Mouse (Mus musculus) testis, adult 10 weeks (tissue): ENCODE data around the gene Jmjd8. TPM values are rescaled to one million over a fixed set of nuclear protein-coding genes. Genes with fewer than 3 reads are reported as not detected.

Source experiments
- polyA plus RNA-seq: library from polyadenylated mRNA; stranded (reverse); fragments of 350-450 nt; fragmentation: Illumina TruSeq; extraction: RNeasy Lipid Tissue Mini Kit (QIAGEN cat#74804); gene quantifications from one replicate; pipeline ENCODE4 v1.2.3, GENCODE M21; 2014; ENCODE audit warnings: low read depth, low replicate concordance

The Jmjd8 gene
- 1.1 TPM for polyA plus RNA-seq

DNA sequence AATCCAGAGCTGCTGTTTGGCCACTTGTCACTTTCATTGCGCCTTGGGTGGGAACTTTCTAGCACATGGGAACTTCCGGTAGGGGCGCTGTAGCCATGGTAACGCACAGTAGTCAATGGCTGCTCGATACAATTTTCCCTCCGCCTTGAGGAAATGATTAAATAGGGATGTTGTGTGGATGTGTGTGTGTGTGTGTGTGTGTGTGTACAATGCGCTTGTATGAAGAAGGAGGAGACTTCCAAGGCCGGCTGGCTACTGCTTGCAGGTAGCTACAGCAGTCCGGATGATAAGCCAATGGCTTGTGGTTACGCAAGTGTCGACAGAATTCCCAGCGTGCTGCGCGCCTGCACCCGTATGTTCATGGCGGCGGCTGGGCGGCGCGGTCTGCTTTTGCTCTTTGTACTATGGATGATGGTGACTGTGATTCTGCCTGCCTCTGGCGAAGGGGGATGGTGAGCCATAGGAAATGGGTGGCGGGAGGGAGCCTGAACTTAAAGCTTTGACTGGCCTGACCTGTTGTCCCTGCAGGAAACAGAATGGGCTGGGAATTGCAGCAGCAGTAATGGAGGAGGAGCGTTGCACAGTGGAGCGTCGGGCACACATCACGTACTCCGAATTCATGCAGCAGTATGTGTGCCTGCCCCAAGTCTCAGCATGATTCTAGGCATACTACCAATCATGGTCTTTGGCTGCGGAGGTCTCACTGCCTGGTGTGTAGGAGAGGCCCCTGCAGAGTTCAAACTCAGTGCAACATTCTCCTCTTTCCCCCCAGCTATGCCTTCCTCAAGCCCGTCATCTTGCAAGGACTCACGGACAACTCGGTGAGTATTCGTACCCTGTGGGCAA is at the start of gene Jmjd8:
Gene Jmjd8 (plus strand): TSS at position 156 of the 846 bp plus-strand sequence.

DNA sequence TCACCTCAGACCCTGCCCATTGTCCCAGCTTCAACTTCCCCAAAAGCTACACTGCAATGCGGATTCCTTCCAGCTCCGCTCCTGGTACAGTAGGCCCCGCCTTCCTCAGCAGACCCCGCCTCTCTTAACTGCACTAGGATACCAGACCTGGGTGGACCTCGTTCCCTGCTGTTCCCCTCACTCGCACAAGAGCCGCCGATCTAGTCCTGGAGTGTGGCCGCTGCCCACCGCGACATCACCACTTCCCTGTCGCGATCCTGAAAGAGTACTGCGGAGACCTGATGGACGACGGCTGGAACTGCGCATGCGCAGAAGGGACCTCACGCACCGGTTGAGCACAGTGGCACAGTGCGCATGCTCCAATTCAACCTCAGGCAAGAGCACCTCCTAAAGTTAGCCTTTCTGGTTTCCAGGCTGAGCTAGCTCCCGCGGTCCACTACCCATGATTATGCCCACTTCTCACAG is 43.4 kb upstream of the Jmjd8 start, which contains the start of gene Haghl:
Gene Haghl (minus strand): TSS at position 393 of the 465 bp plus-strand sequence.

DNA sequence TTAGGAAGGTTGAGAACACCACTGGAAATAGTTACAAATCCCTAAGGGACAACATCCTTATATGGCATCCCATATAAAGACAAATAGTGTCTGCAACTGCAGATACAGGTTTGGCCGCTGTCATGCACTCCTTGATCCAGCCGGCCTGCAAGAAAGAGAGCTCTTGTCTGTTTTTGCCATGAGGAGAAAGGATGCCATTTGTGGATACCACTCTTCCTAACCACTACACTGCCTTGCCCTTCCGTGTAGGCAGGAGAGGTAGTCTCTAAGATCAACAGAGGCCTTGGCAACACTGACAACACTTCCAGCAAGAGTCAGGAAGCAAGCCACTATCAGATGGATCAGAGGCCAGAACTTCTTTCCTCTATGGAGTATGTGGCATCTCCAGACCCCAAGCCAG is 42.4 kb upstream of the Jmjd8 start, which contains the start of gene Ccdc78:
Gene Ccdc78 (plus strand): TSS at position 301 of the 400 bp plus-strand sequence.

DNA sequence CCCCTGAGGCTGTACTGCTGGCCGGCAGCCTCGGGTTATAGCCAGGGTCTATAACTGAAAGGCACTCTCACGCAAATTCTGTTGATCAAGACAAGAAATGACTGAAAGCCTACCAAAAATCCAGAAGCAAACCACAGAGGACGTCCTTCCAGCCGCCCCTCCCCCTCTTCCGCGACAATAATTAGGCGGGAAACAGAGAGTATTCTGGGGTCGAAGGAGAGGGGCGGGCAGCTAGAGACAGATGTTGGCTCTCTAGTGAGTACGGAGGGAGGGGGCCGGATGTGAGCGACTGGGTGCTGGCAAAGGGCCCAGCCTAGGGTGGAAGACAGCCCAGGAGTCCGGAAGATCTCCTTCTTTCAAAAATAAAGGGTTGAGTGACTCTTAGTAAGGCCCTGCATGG is 36.1 kb upstream of the Jmjd8 start, which contains the start of gene Fam173a:
Gene Fam173a (minus strand): TSS at position 287 of the 400 bp plus-strand sequence.

DNA sequence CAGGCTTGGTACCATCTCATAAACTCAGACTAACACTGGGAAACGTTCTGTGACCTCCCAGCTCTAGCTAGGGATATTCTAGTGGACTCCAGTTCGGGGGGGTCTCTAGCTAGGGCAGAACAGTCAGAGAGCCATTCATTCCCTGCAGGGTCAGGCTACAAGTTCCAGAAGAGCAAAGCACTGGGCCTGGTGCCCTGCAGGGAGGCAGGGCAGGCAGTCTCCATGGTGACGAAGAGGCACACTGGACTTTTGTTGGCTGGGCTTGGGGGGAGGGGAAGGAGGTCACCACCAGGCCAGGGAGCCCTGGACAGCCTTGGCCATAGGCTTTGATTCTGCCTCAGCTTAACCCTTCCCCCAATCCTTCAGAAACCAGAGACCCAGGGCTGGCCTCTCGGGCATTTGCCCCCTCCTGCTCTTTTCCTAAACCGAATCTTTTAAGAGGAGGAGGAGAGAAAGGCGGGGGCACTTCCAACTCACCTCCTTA is 33.0 kb upstream of the Jmjd8 start, which contains the start of gene AC134908.4:
Gene AC134908.4 (minus strand): TSS at position 51 of the 484 bp plus-strand sequence.

DNA sequence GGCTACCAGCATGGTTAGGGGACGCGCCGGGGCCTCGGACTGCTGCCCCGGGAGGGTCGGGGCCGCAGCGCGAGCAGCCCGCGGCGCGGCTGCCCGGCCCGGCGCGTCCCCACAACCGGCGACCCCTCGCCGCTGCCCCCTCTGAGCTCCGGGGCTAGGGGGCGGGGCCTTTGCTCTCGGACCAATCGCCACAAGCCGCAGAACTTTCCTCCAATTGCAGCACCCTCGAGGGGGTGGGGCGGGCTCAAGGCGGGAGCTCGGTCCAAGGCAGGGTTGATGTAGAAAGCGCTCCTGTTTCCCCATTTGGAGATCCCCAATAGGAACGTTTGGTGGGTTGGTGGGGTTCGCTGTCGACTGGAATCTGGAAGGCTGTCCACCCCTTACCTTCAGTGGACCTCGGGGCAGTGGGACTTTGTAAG is 31.7 kb upstream of the Jmjd8 start, which contains the start of gene Metrn:
Gene Metrn (minus strand): TSS at position 186 of the 419 bp plus-strand sequence.

DNA sequence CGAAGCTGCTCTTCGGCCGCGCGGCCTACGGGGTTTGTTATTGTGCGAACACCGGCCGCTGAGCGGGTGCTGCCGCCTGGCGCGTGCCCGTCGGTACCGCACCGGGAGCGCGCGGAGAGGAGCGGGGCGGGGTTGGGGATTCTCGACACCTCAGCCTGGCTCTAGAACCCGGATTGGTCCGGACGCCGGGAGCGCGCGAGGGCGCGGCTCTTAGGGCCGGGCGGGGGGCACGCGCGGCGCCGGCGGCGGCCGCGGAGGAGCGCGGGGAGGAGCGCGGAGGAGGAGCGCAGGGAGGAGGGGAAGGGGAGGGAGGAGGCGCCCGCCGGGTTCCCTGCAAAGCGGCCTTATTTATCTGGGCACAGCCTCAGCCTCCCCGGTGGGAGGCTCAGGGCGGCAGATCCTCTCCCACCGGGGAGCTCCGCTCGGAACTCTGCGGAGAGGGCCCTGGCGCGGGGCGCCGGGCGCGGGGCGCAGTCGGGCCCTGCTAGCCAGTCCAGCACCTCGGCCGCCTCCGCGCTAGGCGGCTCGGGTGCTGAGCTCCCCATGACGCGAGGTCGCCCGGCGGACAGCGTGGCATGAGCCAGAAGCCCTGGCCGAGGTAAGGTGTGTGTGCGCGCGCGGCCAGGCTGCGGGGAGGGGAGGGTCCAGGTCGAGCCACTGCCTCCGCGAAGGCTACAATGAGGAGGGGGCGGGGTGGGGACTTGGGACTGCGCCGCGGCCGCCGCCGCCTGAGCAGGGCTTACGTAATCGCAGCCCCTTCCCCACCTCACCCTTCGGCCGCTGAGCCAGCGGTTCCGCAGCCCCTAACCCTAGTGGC is 19.7 kb upstream of the Jmjd8 start, which contains the start of gene Fbxl16:
Gene Fbxl16 (plus strand): TSS at position 297 of the 817 bp plus-strand sequence.

DNA sequence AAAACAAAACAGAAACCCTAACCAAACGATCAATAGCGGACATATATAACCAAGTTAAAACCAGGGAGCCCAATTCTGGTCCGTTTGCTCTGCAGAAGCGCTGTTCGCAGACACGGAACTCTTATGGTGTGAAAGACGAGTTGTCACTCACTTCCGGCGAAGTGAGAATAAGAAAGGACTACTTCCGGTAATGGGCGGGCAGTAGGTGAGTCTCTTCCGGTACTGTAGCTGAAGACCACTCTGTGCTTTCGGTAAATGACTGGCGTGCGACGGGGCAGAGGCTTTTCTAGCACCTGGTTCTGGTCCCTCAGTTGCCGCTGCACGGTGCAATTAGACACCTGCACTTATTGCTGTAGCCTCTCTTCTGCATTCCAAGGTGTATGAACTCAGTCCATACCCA is 5.2 kb upstream of the Jmjd8 start, which contains the start of gene Wdr24:
Gene Wdr24 (plus strand): TSS at position 176 of the 400 bp plus-strand sequence.

DNA sequence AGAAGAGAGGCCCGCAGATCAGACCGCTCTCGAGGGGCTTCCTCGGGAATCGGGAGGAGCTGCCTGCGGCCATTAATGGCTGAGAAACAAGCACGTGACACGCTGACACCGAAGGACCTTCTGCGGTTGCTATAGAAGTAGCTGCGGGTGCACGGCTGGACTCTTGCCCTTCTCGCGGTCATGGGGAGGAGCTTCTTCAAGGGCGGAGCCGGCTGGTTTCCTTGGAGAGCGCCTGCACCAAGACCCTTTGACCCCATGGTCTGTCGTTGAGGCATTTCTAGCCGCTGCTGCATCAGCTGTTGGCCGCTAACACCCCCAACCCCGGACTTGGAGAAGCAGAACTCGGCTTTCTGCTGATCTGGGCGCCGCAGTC is 4.6 kb downstream of the Jmjd8 start, which contains the start of gene Stub1:
Gene Stub1 (minus strand): TSS at position 114 of the 373 bp plus-strand sequence.

DNA sequence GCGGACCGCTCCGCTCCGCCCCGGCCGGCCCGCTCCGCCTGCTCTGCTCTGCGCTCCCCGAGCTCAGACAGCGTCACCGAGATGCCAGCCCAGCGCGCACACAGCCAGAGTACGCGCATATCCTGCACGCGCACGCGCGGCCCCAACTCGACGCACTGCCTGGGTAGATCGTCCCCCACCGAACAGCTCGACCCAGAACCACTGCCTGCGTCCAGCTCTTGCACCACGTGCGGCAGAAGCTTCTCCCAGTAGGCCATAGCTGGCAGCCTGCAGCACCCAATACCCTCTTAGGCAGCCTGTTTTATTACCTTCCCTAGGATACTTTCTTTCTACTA is 8.4 kb downstream of the Jmjd8 start, which contains the start of gene Rhbdl1:
Gene Rhbdl1 (minus strand): TSS at position 220 of the 335 bp plus-strand sequence.

DNA sequence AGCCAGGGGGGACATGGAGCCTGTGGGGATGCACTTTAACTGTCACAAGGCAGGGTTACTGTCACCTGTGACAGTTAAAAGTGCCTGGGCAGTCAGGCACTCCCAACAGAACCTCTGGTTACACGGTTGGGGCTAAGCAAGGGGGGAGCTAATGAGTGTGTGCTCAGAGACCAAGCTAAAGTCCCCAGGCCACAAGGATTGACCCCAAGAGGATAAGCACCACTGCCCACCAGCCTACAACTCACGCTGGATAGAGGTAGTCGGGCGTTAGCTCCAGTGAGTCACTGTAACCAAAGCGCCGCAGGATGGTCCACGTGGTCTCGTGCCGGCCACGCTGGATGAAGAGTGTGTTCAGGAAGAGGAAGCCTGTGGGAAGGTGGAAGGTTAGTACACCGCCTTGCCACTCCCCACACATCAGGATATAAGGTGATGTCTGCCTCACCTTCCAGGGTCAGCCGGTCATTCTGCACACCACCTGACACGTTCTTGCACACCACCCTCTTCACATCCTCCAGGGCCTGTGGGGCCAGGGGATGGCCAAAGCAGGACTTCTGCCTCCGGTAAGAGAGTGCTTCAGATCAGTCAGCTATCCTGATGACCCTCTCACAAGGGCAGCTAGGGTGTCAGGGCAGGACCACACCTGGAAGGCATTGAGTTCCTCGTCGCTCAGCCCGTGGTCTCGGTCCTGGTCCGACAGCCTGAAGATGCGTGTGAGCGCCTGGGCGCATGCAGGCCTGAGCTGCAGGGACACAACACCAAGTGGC is 12.6 kb downstream of the Jmjd8 start, which contains the start of gene Gm20683:
Gene Gm20683 (minus strand): TSS at position 647 of the 764 bp plus-strand sequence.

DNA sequence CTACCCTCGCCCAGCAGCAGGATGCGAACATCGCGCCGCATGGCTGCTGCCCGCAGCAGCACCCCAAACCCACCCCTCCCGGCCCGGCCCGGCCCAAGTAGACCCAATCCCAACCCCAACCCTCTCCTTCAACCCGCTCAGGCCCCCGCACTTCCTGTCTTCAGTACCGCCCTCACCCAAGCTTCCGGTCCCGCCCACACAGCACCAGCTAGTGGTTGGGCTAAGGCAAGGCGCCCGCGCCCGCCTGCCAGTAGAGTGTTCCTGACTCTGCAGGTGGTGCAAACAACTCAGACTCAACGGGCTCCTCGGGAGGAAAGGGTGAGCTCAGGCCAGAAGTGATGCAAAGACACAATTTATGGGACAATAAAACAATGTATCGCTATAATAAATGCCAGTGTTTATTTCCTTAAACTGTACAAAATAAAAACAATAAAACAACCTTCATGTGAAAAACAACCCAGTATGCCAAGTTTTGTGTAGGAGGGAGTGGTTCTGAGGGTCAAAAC is 15.8 kb downstream of the Jmjd8 start, which contains the start of gene Rhot2:
Gene Rhot2 (minus strand): TSS at position 456 of the 506 bp plus-strand sequence.

DNA sequence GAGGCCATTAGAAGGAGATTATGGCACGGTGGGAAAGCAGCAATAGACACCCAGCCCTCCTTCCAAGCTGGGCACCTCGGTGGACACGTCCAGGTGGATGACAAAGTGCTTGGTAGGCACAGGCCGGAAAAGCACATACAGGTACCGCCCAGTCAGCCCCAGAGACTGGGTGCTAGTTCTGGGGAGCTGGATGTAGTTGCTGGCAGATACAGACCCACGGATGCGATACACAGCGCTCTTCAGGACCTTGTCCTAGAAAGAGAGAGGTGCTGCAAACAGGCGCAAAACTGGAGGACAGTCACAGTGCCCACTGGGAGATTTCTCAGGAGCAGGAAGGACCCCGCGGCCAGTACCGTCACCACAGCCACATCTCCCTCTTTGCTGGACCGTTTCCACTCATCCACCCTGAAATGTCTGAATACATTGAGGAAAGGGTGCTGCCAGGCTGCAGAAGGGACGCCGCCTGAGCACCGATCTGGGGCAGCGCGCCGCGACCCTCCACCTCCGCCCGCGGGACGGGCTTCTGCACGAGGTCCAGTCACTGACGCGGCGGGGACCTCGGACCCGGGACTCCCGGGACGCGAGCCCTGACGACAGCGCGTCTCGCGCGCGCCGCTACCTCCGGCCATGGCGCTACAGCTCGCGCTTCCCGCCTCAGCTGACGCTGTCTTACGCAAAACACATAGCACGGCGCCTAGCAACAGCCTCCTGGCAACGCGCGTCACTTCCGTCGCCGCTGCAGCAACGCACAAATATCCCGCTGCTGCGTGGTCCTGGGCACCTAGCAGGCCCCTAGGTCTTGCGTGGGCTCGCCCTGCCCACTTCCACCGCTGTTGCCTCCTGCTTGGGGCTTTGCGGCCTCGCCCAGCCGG is 32.4 kb downstream of the Jmjd8 start, which contains the start of gene Wdr90:
Gene Wdr90 (minus strand): TSS at position 670 of the 872 bp plus-strand sequence.

DNA sequence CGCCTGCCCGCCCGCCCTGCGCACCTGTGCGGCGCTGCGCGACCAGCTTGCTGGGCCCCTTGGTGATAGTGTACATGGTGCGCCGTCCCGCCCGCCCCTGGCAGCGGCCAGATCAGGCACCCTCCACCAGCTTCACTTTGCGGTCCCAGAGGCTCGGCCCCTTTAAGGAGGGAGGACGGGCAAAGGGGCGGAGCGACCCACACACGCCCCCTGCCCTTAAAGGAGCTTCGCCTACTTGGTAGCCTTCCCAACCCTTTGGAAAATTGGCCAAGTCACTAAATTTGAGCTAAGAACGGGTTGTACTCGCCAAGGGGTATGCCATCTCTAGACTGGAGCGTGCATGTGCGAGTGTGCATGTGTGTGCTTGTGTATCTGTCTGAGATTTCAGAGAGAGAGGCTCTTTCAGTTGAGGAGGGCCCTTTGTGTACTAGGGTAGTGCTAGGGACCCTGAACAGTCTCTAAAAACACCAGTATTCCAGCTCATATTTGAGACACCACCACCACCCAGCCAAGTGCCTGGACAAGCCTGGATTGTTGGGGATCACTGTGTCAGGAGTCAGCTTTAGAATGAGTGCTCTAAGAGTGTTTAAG is 40.0 kb downstream of the Jmjd8 start, which contains the start of gene Mcrip2:
Gene Mcrip2 (minus strand): TSS at position 164 of the 591 bp plus-strand sequence.

DNA sequence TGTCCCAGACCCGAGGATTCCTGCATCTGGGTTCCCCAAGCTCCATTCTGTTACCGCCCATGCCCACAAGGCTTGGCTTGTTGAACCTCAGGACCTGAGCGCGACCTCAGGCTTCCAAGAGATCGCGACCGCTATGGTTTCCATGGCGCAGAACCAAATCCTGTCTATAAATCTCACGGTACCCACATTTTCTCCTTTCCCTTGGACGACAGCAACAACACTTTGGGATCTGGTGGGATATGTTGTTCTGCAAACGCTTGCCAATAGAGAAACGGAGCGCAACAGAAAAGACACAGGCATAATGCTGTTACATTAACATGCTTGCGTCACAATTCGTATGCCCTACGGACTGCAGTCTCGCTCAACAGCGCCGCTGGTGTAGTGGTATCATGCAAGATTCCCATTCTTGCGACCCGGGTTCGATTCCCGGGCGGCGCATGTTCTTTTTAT is 46.1 kb downstream of the Jmjd8 start, which contains the start of gene Mettl26:
Gene Mettl26 (plus strand): TSS at position 354 of the 450 bp plus-strand sequence.

DNA sequence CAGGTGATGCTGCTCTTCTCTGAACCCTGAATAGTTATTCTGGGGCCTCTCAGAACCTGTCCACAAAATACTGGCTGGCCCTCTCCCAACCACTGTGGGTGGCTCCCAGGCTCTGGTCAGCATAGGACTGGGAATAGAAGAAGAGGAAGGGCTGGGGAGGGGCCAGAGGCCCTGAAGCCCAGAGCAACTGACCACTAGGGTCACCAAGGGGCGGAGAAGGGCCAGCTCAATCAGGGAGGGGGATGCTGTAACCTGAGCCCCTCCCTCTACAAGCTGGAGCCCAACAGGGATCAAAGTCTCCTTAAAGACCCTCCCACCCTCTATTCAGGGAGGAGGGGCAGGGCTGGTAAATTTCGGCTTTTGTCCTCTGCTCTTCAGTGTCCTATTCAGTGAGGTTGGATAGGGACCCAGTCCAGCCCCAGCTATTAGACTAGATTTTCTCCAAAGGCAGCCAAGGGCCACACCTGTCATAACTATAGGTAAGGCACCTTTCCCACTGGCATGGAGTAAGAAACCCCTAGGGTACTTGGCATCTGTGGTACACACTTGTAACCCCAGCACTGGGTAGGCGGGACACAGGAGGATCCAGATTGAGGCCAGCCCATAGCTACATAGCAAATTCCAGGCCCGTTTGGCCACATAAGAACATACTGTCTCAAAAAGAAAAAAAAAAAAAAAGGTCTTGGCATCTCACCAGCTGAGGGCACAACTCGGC is 51.7 kb downstream of the Jmjd8 start, which contains the start of gene Wfikkn1:
Gene Wfikkn1 (minus strand): TSS at position 663 of the 715 bp plus-strand sequence.

